Mouse (Mus musculus) cortical plate, adult 2 months (tissue): Measurements from ENCODE around the gene Defb13.

Experiments
- CTCF ChIP-seq: fragments of 200-500 bp; IDR thresholded peaks from 2 replicates; pipeline ENCODE4 v1.5.1; 2011; ENCODE audit warnings: mild to moderate bottlenecking, control low read depth, low read length; ENCODE audit not compliant: insufficient read depth; ENCODE audit errors: extremely low read depth
- POLR2A ChIP-seq: fragments of 200-500 bp; IDR thresholded peaks from 2 replicates; pipeline ENCODE4 v1.6.1; 2011; ENCODE audit warnings: mild to moderate bottlenecking, low read length, control low read depth; ENCODE audit not compliant: insufficient read depth; ENCODE audit errors: extremely low read depth

GRCm38 (mm10) chr8:21995181-21995580, 48.6 kb downstream of the Defb13 start:
- no peak for TF ChIP-seq POLR2A
- no peak for TF ChIP-seq CTCF
